Comparison of ENCODE assay signal across 8 mouse cellular contexts in genomic region chr5:66979332-66980218, GRCm38 (mm10).
DNase-seq lines count a peak whose midpoint lies in the region; ATAC-seq and TF ChIP-seq lines count a peak whose summit lies in the region.

No protein-coding gene starts in this region.

- H3K27me3 ChIP-seq in embryonic facial prominence, embryonic 15.5 days = no peaks in the 10 kb centered on the region
- H3K27me3 ChIP-seq in myocyte (ENCODE audit: control insufficient read depth, insufficient read depth, insufficient read length) = peaks cover 6% of the 10 kb centered on the region

- H3K4me3 ChIP-seq in embryonic facial prominence, embryonic 15.5 days (replicated peaks) = no peak overlapping the region
- H3K4me3 ChIP-seq in myocyte = no peak overlapping the region

- DNase-seq in kidney, adult 9 months = peak; percentile 49
- DNase-seq in kidney, postnatal 10 days = no peak
- peak; percentile 78 for DNase-seq in brain, adult 2 months (ENCODE audit: low read depth, low spot score)
- DNase-seq in heart, postnatal 25 days (ENCODE audit: low spot score) = peak; percentile 31
- DNase-seq in thymus, postnatal 25 days = no peak
- DNase-seq in ovary, postnatal 14 days (ENCODE audit: low spot score) = no peak

- no peak overlapping the region for H3ac ChIP-seq in myocyte (ENCODE audit: control insufficient read depth, insufficient read length)

- TF ChIP-seq POLR2A in myocyte (IDR thresholded peaks at IDR 0.05; ENCODE audit: insufficient read length, low read depth) = no peak

- H3K27ac ChIP-seq in embryonic facial prominence, embryonic 15.5 days (replicated peaks) = peak overlapping the region; percentile 86

- WGBS in embryonic facial prominence, embryonic 15.5 days = 26% methylated on average over 19 of the region's 19 CpGs

- H3K9ac ChIP-seq in embryonic facial prominence, embryonic 15.5 days = no peak overlapping the region

- H3K4me1 ChIP-seq in embryonic facial prominence, embryonic 15.5 days = peaks cover 15% of the 10 kb centered on the region

- H3K4me2 ChIP-seq in embryonic facial prominence, embryonic 15.5 days (replicated peaks) = peak overlapping the region; percentile 27
- H3K4me2 ChIP-seq in myocyte (ENCODE audit: low read depth) = peak overlapping the region; percentile 12

- peaks cover 17% of the 10 kb centered on the region for H3K36me3 ChIP-seq in embryonic facial prominence, embryonic 15.5 days
- no peaks in the 10 kb centered on the region for H3K36me3 ChIP-seq in myocyte (ENCODE audit: control insufficient read depth, insufficient read depth)

- no peaks in the 10 kb centered on the region for H3K79me2 ChIP-seq in myocyte (ENCODE audit: control insufficient read depth, insufficient read depth)

- no peaks in the 10 kb centered on the region for H3K9me3 ChIP-seq in embryonic facial prominence, embryonic 15.5 days (replicated peaks)

- ATAC-seq in embryonic facial prominence, embryonic 15.5 days (ENCODE audit: insufficient number of reproducible peaks, low FRiP score, low TSS enrichment, low read depth) = peak; percentile 87

- intact Hi-C loops in heart, postnatal 25 days (cut with DNase I) = no loop called here

TF ChIP-seq in myocyte, 11 proteins besides CTCF, POLR2A, EP300 and RAD21:
- TF ChIP-seq TCF12 (IDR thresholded peaks at IDR 0.05; ENCODE audit: insufficient read depth, poor library complexity, severe bottlenecking) = no peak
- TF ChIP-seq E2F4 (IDR thresholded peaks at IDR 0.05; ENCODE audit: insufficient read depth) = no peak
- TF ChIP-seq TCF3 (IDR thresholded peaks at IDR 0.05; ENCODE audit: insufficient read length, low read depth) = no peak
- no peak for TF ChIP-seq REST (IDR thresholded peaks at IDR 0.05; ENCODE audit: insufficient read depth, insufficient read length)
- no peak for TF ChIP-seq MYOG (IDR thresholded peaks at IDR 0.05; ENCODE audit: control insufficient read depth in 1 of 3, insufficient read depth in 1 of 3, insufficient read length in 2 of 3, low read depth in 2 of 3)
- no peak for TF ChIP-seq MYOD1 (IDR thresholded peaks at IDR 0.05; ENCODE audit: control insufficient read depth in 1 of 3, insufficient read length in 2 of 3, low read depth in 2 of 3)
- TF ChIP-seq USF1 (IDR thresholded peaks at IDR 0.05; ENCODE audit: low read depth) = no peak
- TF ChIP-seq CEBPB (IDR thresholded peaks at IDR 0.05; ENCODE audit: insufficient read depth, poor library complexity, severe bottlenecking) = no peak
- no peak for TF ChIP-seq POLR2AphosphoS2 (IDR thresholded peaks at IDR 0.05; ENCODE audit: insufficient read length, low read depth)
- TF ChIP-seq MAX (IDR thresholded peaks at IDR 0.05; ENCODE audit: low read depth) = no peak
- no peak for TF ChIP-seq SRF (IDR thresholded peaks at IDR 0.05; ENCODE audit: control insufficient read depth, insufficient read length, low read depth)

Comparison
In these comparisons a context has a peak if more than half of its experiments do, and no peak if none do; other contexts are left out.
1. DNase-seq: peak in kidney, adult 9 months (single experiment), brain, adult 2 months (single experiment) and heart, postnatal 25 days (single experiment); none in kidney, postnatal 10 days (single experiment), thymus, postnatal 25 days (single experiment) and ovary, postnatal 14 days (single experiment).